Mouse (Mus musculus) forebrain, postnatal 0 days (tissue): ENCODE data around the gene S100a10. TPM values are rescaled to one million over a fixed set of nuclear protein-coding genes. Genes with fewer than 3 reads are reported as not detected.
"Not testable (repeated sequence)": the region's sequence is repeated elsewhere in the genome, so short reads cannot be mapped to it uniquely, and the experiment has no call there.

Experiments used
- ATAC-seq: fragments of 200-750 bp; cut with Nextera tagmentation; 2 replicates; pipeline ENCODE4 v1.8.0; 2017; ENCODE audit warnings: mild to moderate bottlenecking, moderate library complexity
- DNase-seq: peaks from one replicate; pipeline ENCODE4 v3.0.0-alpha.2; 2015
- H3K27ac ChIP-seq: fragments of 300-500 bp; sonication (generic); 2 replicates; pipeline ENCODE4 v1.5.1; 2014; ENCODE audit warnings: low read depth, mild to moderate bottlenecking, antibody characterized with exemption, low read length, moderate library complexity, mixed read lengths
- H3K27me3 ChIP-seq: fragments of 300-500 bp; sonication (generic); 2 replicates; pipeline ENCODE4 v1.6.1; 2014; ENCODE audit warnings: mild to moderate bottlenecking, low read length, mixed read lengths; ENCODE audit not compliant: insufficient read depth
- H3K36me3 ChIP-seq: fragments of 300-500 bp; sonication (generic); 2 replicates; pipeline ENCODE4 v1.6.1; 2014; ENCODE audit warnings: mild to moderate bottlenecking, moderate library complexity; ENCODE audit not compliant: insufficient read depth
- H3K4me1 ChIP-seq: fragments of 300-500 bp; sonication (generic); 2 replicates; pipeline ENCODE4 v1.6.1; 2014; ENCODE audit warnings: antibody characterized with exemption; ENCODE audit not compliant: insufficient read depth
- H3K4me2 ChIP-seq: fragments of 300-500 bp; sonication (generic); 2 replicates; pipeline ENCODE4 v1.6.1; 2014; ENCODE audit warnings: low read depth, mild to moderate bottlenecking, moderate library complexity
- H3K4me3 ChIP-seq: fragments of 300-500 bp; sonication (generic); 2 replicates; pipeline ENCODE4 v1.5.1; 2014; ENCODE audit warnings: low read depth, low read length, mixed read lengths
- H3K9ac ChIP-seq: fragments of 300-500 bp; sonication (generic); 2 replicates; pipeline ENCODE4 v1.6.1; 2014; ENCODE audit warnings: mild to moderate bottlenecking
- H3K9me3 ChIP-seq: fragments of 300-500 bp; sonication (generic); 2 replicates; pipeline ENCODE4 v1.6.1; 2016; ENCODE audit warnings: low read length
- CTCF ChIP-seq: sonication (generic); IDR thresholded peaks from 2 replicates; pipeline ENCODE4 v1.5.1; 2016; ENCODE audit warnings: antibody characterized with exemption, control low read depth, low read depth
- WGBS: fragments of 180-500 bp; shearing (Covaris S2); extraction: QIAGEN DNeasy Blood & Tissue Kit; methylation state at CpG from one replicate; pipeline ENCODE4 v1.1.7; 2014; 5-methylcytosine and 5-hydroxymethylcytosine counted together
- polyA plus RNA-seq: library from polyadenylated mRNA; unstranded; fragments of >200 nt; fragmentation: Nextera tagmentation; extraction: Ambion mirVana; gene quantifications from 2 replicates; pipeline ENCODE4 v1.2.1, GENCODE M21; 2015
- total RNA-seq: library from RNA; depleted of rRNA; stranded (reverse); fragments of >200 nt; gene quantifications from 2 replicates; pipeline ENCODE4 v1.2.3, GENCODE M21; 2014; rRNA removed

Gene S100a10
- total and polyA plus RNA-seq, 2 experiments from 2014 or later = 139 to 187 TPM

- peak; percentile 36 for TF ChIP-seq CTCF
- ATAC-seq (no peak), DNase-seq (no peak)
- Histone ChIP-seq H3K4me3 (no peak overlapping the region), H3K4me2 (no peak overlapping the region), H3K36me3 (no peaks in the 10 kb centered on the region), H3K9ac (no peak overlapping the region), H3K27ac (no peak overlapping the region), H3K27me3 (no peaks in the 10 kb centered on the region), H3K4me1 (no peaks in the 10 kb centered on the region), H3K9me3 (no peaks in the 10 kb centered on the region)
- 67% methylated on average over 1 of the region's 1 CpGs for WGBS
Measured at GRCm38 (mm10) chr3:93593512-93593911, 38.6 kb downstream of the S100a10 start.

- WGBS = 91% methylated on average over 1 of the region's 1 CpGs
- H3K4me1 ChIP-seq = no peaks in the 10 kb centered on the region
- H3K36me3 ChIP-seq = no peaks in the 10 kb centered on the region
- no peaks in the 10 kb centered on the region for H3K9me3 ChIP-seq
- H3K27ac ChIP-seq = no peak overlapping the region
- no peaks in the 10 kb centered on the region for H3K27me3 ChIP-seq
- no peak for TF ChIP-seq CTCF
- no peak overlapping the region for H3K4me2 ChIP-seq
- H3K4me3 ChIP-seq = no peak overlapping the region
- DNase-seq (no peak), ATAC-seq (no peak)
- H3K9ac ChIP-seq = no peak overlapping the region
Measured at GRCm38 (mm10) chr3:93596632-93597031, 41.8 kb downstream of the S100a10 start.

- ATAC-seq = peak; percentile 94
- Histone ChIP-seq H3K27me3 (no peaks in the 10 kb centered on the region), H3K4me2 (no peak overlapping the region), H3K9ac (no peak overlapping the region), H3K36me3 (no peaks in the 10 kb centered on the region), H3K27ac (no peak overlapping the region), H3K9me3 (no peaks in the 10 kb centered on the region), H3K4me3 (no peak overlapping the region), H3K4me1 (no peaks in the 10 kb centered on the region)
- no peak for TF ChIP-seq CTCF
- WGBS = 30% methylated on average over 5 of the region's 5 CpGs
- DNase-seq = peak; percentile 10
Measured at GRCm38 (mm10) chr3:93597221-93597913, 42.5 kb downstream of the S100a10 start.

- ATAC-seq = no peak
- Histone ChIP-seq H3K9me3 (no peaks in the 10 kb centered on the region), H3K9ac (no peak overlapping the region), H3K4me3 (no peak overlapping the region), H3K4me1 (no peaks in the 10 kb centered on the region), H3K36me3 (no peaks in the 10 kb centered on the region), H3K27me3 (no peaks in the 10 kb centered on the region), H3K4me2 (no peak overlapping the region), H3K27ac (no peak overlapping the region)
- WGBS = 88% methylated on average over 7 of the region's 7 CpGs
- DNase-seq = no peak
- no peak for TF ChIP-seq CTCF
Measured at GRCm38 (mm10) chr3:93597970-93598369, 43.1 kb downstream of the S100a10 start.

- no peak for ATAC-seq
- H3K4me2 ChIP-seq = no peak overlapping the region
- no peak for TF ChIP-seq CTCF
- no peaks in the 10 kb centered on the region for H3K9me3 ChIP-seq
- no peaks in the 10 kb centered on the region for H3K36me3 ChIP-seq
- DNase-seq = no peak
- WGBS = 87% methylated on average over 2 of the region's 2 CpGs
- H3K4me1 ChIP-seq = no peaks in the 10 kb centered on the region
- no peak overlapping the region for H3K9ac ChIP-seq
- no peaks in the 10 kb centered on the region for H3K27me3 ChIP-seq
- H3K4me3 ChIP-seq = no peak overlapping the region
- H3K27ac ChIP-seq = no peak overlapping the region
Measured at GRCm38 (mm10) chr3:93600206-93600605, 45.3 kb downstream of the S100a10 start.

GRCm38 (mm10) chr3:93601903-93602302 is 47.0 kb downstream of the S100a10 start:
- ATAC-seq (no peak), DNase-seq (no peak)
- Histone ChIP-seq H3K4me1 (no peaks in the 10 kb centered on the region), H3K4me3 (no peak overlapping the region), H3K27ac (no peak overlapping the region), H3K9me3 (no peaks in the 10 kb centered on the region), H3K9ac (no peak overlapping the region), H3K36me3 (no peaks in the 10 kb centered on the region), H3K4me2 (no peak overlapping the region), H3K27me3 (no peaks in the 10 kb centered on the region)
- 84% methylated on average over 1 of the region's 1 CpGs for WGBS
- no peak for TF ChIP-seq CTCF

GRCm38 (mm10) chr3:93608970-93609369 is 54.1 kb downstream of the S100a10 start:
- DNase-seq (peak; percentile 3), ATAC-seq (peak; percentile 80)
- not testable (repeated sequence) for H3K4me3 ChIP-seq, H3K4me2 ChIP-seq, H3K36me3 ChIP-seq, H3K27me3 ChIP-seq, H3K27ac ChIP-seq, H3K4me1 ChIP-seq, H3K9me3 ChIP-seq, H3K9ac ChIP-seq
- peak; percentile 59 for TF ChIP-seq CTCF

Other genes starting within 250 kb of the S100a10 start
- not detected in 2 replicates for gene Hrnr, start 235.3 kb upstream of the S100a10 start, total RNA-seq
- not detected in 2 replicates for gene Hrnr, start 235.3 kb upstream of the S100a10 start, polyA plus RNA-seq
- gene Rptn, start 161.4 kb upstream of the S100a10 start, total RNA-seq = not detected in 2 replicates
- gene Rptn, start 161.4 kb upstream of the S100a10 start, polyA plus RNA-seq = not detected in 2 replicates
- gene Tchh, start 112.8 kb upstream of the S100a10 start, total RNA-seq = 0.38 and 0.57 TPM in 2 replicates
- gene Tchh, start 112.8 kb upstream of the S100a10 start, polyA plus RNA-seq = 0.97 and 1.3 TPM in 2 replicates
- not detected in 2 replicates for gene Tchhl1, start 86.3 kb upstream of the S100a10 start, total RNA-seq
- gene Tchhl1, start 86.3 kb upstream of the S100a10 start, polyA plus RNA-seq = not detected in 2 replicates
- gene S100a11, start 34.6 kb upstream of the S100a10 start, total RNA-seq = 9.8 and 17.1 TPM in 2 replicates
- 169 and 172 TPM in 2 replicates for gene S100a11, start 34.6 kb upstream of the S100a10 start, polyA plus RNA-seq
- gene Tdpoz2, start 97.6 kb downstream of the S100a10 start, total RNA-seq = not detected in 2 replicates
- gene Tdpoz2, start 97.6 kb downstream of the S100a10 start, polyA plus RNA-seq = not detected in 2 replicates
- not detected in 2 replicates for gene Tdpoz1, start 121.2 kb downstream of the S100a10 start, total RNA-seq
- gene Tdpoz1, start 121.2 kb downstream of the S100a10 start, polyA plus RNA-seq = not detected in 2 replicates
- gene Gm37596, start 138.0 kb downstream of the S100a10 start, total RNA-seq = not detected in 2 replicates
- not detected in 2 replicates for gene Gm37596, start 138.0 kb downstream of the S100a10 start, polyA plus RNA-seq
- gene Gm5773, start 217.9 kb downstream of the S100a10 start, total RNA-seq = not detected in 2 replicates
- gene Gm5773, start 217.9 kb downstream of the S100a10 start, polyA plus RNA-seq = not detected in 2 replicates
- not detected in 2 replicates for gene Tdpoz4, start 241.3 kb downstream of the S100a10 start, total RNA-seq
- not detected in 2 replicates for gene Tdpoz4, start 241.3 kb downstream of the S100a10 start, polyA plus RNA-seq